Mouse (Mus musculus): ENCODE measurements around the gene Gstk1.

Gene Gstk1

GRCm38 (mm10) chr6:42270817-42271216 lies 25.1 kb downstream of the Gstk1 start:
- no peak for DNase-seq (ENCODE audit: low read depth)

- peak; percentile 49 for DNase-seq (ENCODE audit: low read depth)
Observed at GRCm38 (mm10) chr6:42276151-42276550, 30.4 kb downstream of the Gstk1 start.

GRCm38 (mm10) chr6:42282865-42283528 lies 37.3 kb downstream of the Gstk1 start:
- no peak for DNase-seq (ENCODE audit: low read depth)

- DNase-seq (ENCODE audit: low read depth), result no peak
Observed at GRCm38 (mm10) chr6:42286448-42286847, 40.7 kb downstream of the Gstk1 start, which contains the start of gene Clcn1. Clcn1 (plus strand) TSS chr6:42286685.

GRCm38 (mm10) chr6:42287562-42287961 lies 41.8 kb downstream of the Gstk1 start:
- DNase-seq (ENCODE audit: low read depth), result no peak

GRCm38 (mm10) chr6:42293327-42293726 lies 47.6 kb downstream of the Gstk1 start:
- DNase-seq (ENCODE audit: low read depth), result no peak

- peak; percentile 80 for DNase-seq (ENCODE audit: low read depth)
Observed at GRCm38 (mm10) chr6:42295549-42296094, 49.9 kb downstream of the Gstk1 start.

- DNase-seq (ENCODE audit: low read depth), result peak; percentile 86
Observed at GRCm38 (mm10) chr6:42299362-42299761, 53.6 kb downstream of the Gstk1 start.
